Mouse (Mus musculus): Measurements from ENCODE around the gene Tmem104. TPM values are rescaled to one million over a fixed set of nuclear protein-coding genes. Genes with fewer than 3 reads are reported as not detected.

Tmem104 gene
- total RNA-seq, 2 experiments from 2014 or later = 9.5 to 9.6 TPM

DNA sequence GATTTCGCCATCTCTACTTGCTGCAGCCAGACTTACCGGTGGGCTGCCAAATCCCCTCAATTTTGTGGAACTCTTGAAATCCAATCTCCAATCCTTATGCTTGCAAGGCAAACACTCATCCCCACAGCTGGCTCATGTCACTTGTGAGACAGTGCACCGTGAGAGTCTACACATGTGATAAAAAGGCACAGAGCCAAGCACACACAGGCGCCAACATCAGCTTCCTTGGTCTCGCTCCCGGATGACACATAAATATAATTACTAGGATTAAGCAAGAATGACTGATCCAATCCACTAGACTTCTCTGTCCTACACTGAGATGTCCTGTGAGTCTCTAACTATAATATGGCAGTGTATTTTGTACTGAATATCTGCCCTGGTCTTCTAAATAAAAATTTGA is 103.6 kb downstream of the Tmem104 start:
- intact Hi-C loops (cut with DNase I) = no loop called here
- peak; percentile 79 to 84 for DNase-seq

GRCm38 (mm10) chr11:115291503-115291902 is 104.2 kb downstream of the Tmem104 start:
- DNase-seq = no peak
- intact Hi-C loops (cut with DNase I) = no loop called here

GRCm38 (mm10) chr11:115292631-115293375 is 105.5 kb downstream of the Tmem104 start:
- intact Hi-C loops (cut with DNase I) = no loop called here
- DNase-seq = no peak

DNA sequence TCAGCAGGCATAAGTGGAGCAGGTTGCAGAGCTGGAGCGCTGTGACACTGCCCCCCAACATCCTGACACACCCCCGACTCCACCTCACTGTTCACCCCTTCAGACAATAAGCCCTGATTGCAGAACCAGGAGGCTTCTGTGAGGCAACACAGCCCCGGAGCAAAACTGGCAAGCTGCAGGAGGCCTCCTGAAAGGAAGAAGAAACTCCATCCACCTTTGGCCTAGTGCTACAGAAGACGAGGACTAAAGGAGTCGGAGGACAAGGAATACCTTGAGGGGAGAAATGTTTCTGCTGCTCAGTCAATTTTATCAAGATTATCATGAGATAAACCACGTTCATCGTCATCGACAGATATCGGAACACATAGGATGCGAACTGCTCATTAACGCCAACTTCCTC is 108.7 kb downstream of the Tmem104 start:
- DNase-seq = no peak
- intact Hi-C loops (cut with DNase I) = no loop called here

Small RNAs within 50 kb of the gene (microRNA-seq; reads per million reads assigned to microRNA genes)
- 0 reads per million in 2 experiments for gene Gm25837

Other genes starting within 250 kb of the Tmem104 start
- gene Cd300c, start 218.3 kb upstream of the Tmem104 start, total RNA-seq (2021) = not detected
- under 1 TPM; 0.88 to 1.00 TPM for gene Cd300ld, start 197.6 kb upstream of the Tmem104 start, total RNA-seq (2021)
- 1 to 10 TPM; 1.5 to 2.3 TPM for gene Cd300c2, start 185.6 kb upstream of the Tmem104 start, total RNA-seq (2021)
- gene Cd300ld2, start 171.3 kb upstream of the Tmem104 start, total RNA-seq (2021) = not detected
- not detected for gene Cd300ld4, start 160.5 kb upstream of the Tmem104 start, total RNA-seq (2021)
- 1 to 10 TPM in 1 of 2 experiments, not detected in 1; 1.4 TPM for gene Cd300ld5, start 149.7 kb upstream of the Tmem104 start, total RNA-seq (2021)
- gene Cd300ld3, start 139.1 kb upstream of the Tmem104 start, total RNA-seq (2021) = 1 to 10 TPM; 4.9 to 8.1 TPM
- gene Cd300e, start 125.3 kb upstream of the Tmem104 start, total RNA-seq (2021) = under 1 TPM; 0.17 to 0.20 TPM
- gene Rab37, start 96.1 kb upstream of the Tmem104 start, total RNA-seq (2021) = 1 to 10 TPM in 1 of 2 experiments, under 1 TPM in 1; 1.00 to 1.3 TPM
- under 1 TPM; 0.46 to 0.69 TPM for gene Cd300lf, start 53.5 kb upstream of the Tmem104 start, total RNA-seq (2021)
- 10 to 100 TPM; 12.7 to 13.5 TPM for gene Slc9a3r1, start 24.1 kb upstream of the Tmem104 start, total RNA-seq (2021)
- 10 to 100 TPM; 17.0 to 17.1 TPM for gene Nat9, start 372 bp downstream of the Tmem104 start, total RNA-seq (2021)
- gene Grin2c, start 79.8 kb downstream of the Tmem104 start, total RNA-seq (2021) = under 1 TPM; 0.10 to 0.15 TPM
- 1 to 10 TPM; 7.0 to 7.5 TPM for gene Fdxr, start 89.6 kb downstream of the Tmem104 start, total RNA-seq (2021)
- 1 to 10 TPM; 1.2 to 1.3 TPM for gene Fads6, start 110.2 kb downstream of the Tmem104 start, total RNA-seq (2021)
- not detected for gene Otop2, start 119.7 kb downstream of the Tmem104 start, total RNA-seq (2021)
- gene Ush1g, start 134.6 kb downstream of the Tmem104 start, total RNA-seq (2021) = under 1 TPM in 1 of 2 experiments, not detected in 1; 0.14 TPM
- gene Otop3, start 147.2 kb downstream of the Tmem104 start, total RNA-seq (2021) = not detected
- gene Hid1, start 180.3 kb downstream of the Tmem104 start, total RNA-seq (2021) = 1 to 10 TPM; 5.2 to 6.6 TPM
- 1 to 10 TPM; 8.7 to 9.9 TPM for gene Cdr2l, start 194.4 kb downstream of the Tmem104 start, total RNA-seq (2021)
- gene Mrpl58, start 216.3 kb downstream of the Tmem104 start, total RNA-seq (2021) = 100 to 1,000 TPM; 128 to 140 TPM
- 1,000 to 10,000 TPM; 2,066 to 2,137 TPM for gene Atp5h, start 232.5 kb downstream of the Tmem104 start, total RNA-seq (2021)
- 10 to 100 TPM; 22.2 to 25.2 TPM for gene Kctd2, start 232.6 kb downstream of the Tmem104 start, total RNA-seq (2021)